Mouse (Mus musculus) brain, embryonic 14.5 days (tissue): ENCODE data around the gene Nog.

Experiments
- CTCF ChIP-seq: fragments of 200-500 bp; IDR thresholded peaks from 2 replicates; pipeline ENCODE4 v1.5.1; 2012; ENCODE audit warnings: inconsistent platforms, mild to moderate bottlenecking, moderate library complexity, borderline replicate concordance; ENCODE audit not compliant: insufficient read depth, insufficient read length; ENCODE audit errors: extremely low read depth
- POLR2A ChIP-seq: fragments of 200-500 bp; IDR thresholded peaks from 2 replicates; pipeline ENCODE4 v1.6.1; 2012; ENCODE audit warnings: mild to moderate bottlenecking, inconsistent platforms, borderline replicate concordance; ENCODE audit not compliant: poor library complexity, insufficient read depth, insufficient read length, severe bottlenecking; ENCODE audit errors: extremely low read depth

GRCm38 (mm10) chr11:89298285-89299010 lies 3.7 kb downstream of the Nog start:
- no peak for TF ChIP-seq POLR2A
- peak; percentile 51 for TF ChIP-seq CTCF
